Mouse (Mus musculus) neural tube, embryonic 14.5 days (tissue): ENCODE measurements around the gene Nenf. TPM values are rescaled to one million over a fixed set of nuclear protein-coding genes. Genes with fewer than 3 reads are reported as not detected.

Source experiments
- polyA plus RNA-seq: library from polyadenylated mRNA; unstranded; fragments of >200 nt; fragmentation: Nextera tagmentation; extraction: Ambion mirVana; gene quantifications from 2 replicates; pipeline ENCODE4 v1.2.1, GENCODE M21; 2014

The Nenf gene
- polyA plus RNA-seq, 1 experiment from 2014 or later = 167 TPM

Other genes starting within 250 kb of the Nenf start
- 2.1 and 2.2 TPM in 2 replicates for gene Batf3, start 220.3 kb downstream of the Nenf start, polyA plus RNA-seq
- gene Fam71a, start 153.4 kb downstream of the Nenf start, polyA plus RNA-seq = not detected in 2 replicates
- 0.66 and 1.7 TPM in 2 replicates for gene Atf3, start 100.2 kb downstream of the Nenf start, polyA plus RNA-seq
- 36.5 and 37.9 TPM in 2 replicates for gene Tmem206, start 7.7 kb upstream of the Nenf start, polyA plus RNA-seq
- gene Ppp2r5a, start 85.1 kb upstream of the Nenf start, polyA plus RNA-seq = 6.9 and 9.4 TPM in 2 replicates